Mouse (Mus musculus): ENCODE data around the gene Hapln4.

GRCm38 (mm10) chr8:70136591-70136990, 53.3 kb downstream of the Hapln4 start:
- TF ChIP-seq POLR2A (IDR thresholded peaks at IDR 0.05; ENCODE audit: low read depth, low read length) (no peak), CTCF (conservative IDR thresholded peaks at IDR 0.05; ENCODE audit: insufficient read depth, insufficient read length, low read depth, low read length) (no peak)

Measured in kidney, adult 2 months (tissue).